Mouse (Mus musculus) frontal cortex, postnatal 14 days (tissue): Measurements from ENCODE around the gene Nrip3.

Experiments used
- DNase-seq, 2 experiments: peaks; one replicate each; pipeline ENCODE4 v3.0.0; 2022; ENCODE audit warnings: low spot score in 2 of 2

Nrip3 gene

GRCm38 (mm10) chr7:109781470-109782203 is at the start of gene Nrip3:
Gene Nrip3 (minus strand): TSS chr7:109782025.
- DNase-seq = peak; percentile 66 to 73

GRCm38 (mm10) chr7:109831376-109831775 is 49.6 kb upstream of the Nrip3 start:
- DNase-seq = no peak

GRCm38 (mm10) chr7:109826911-109827310 is 45.1 kb upstream of the Nrip3 start:
- DNase-seq = no peak

- DNase-seq = no peak
These were observed 43.5 kb upstream of the Nrip3 start for GRCm38 (mm10) chr7:109825293-109825692.

GRCm38 (mm10) chr7:109818600-109818999 is 36.8 kb upstream of the Nrip3 start:
- DNase-seq = no peak

GRCm38 (mm10) chr7:109817954-109818353 is 36.1 kb upstream of the Nrip3 start:
- DNase-seq = no peak

GRCm38 (mm10) chr7:109813330-109814140 is 31.7 kb upstream of the Nrip3 start:
- DNase-seq = no peak

- DNase-seq = no peak
These were observed 26.0 kb upstream of the Nrip3 start for GRCm38 (mm10) chr7:109807616-109808485.

GRCm38 (mm10) chr7:109804843-109805242 is 23.0 kb upstream of the Nrip3 start:
- DNase-seq = no peak

- no peak for DNase-seq
These were observed 22.5 kb upstream of the Nrip3 start for GRCm38 (mm10) chr7:109804355-109804754.

- no peak for DNase-seq
These were observed 21.7 kb upstream of the Nrip3 start for GRCm38 (mm10) chr7:109803516-109803915.

- no peak for DNase-seq
These were observed 18.8 kb upstream of the Nrip3 start for GRCm38 (mm10) chr7:109800626-109801025.

GRCm38 (mm10) chr7:109799168-109799567 is 17.3 kb upstream of the Nrip3 start:
- DNase-seq = no peak

- DNase-seq = no peak
These were observed 13.7 kb upstream of the Nrip3 start for GRCm38 (mm10) chr7:109795564-109795963.

GRCm38 (mm10) chr7:109794556-109794955 is 12.7 kb upstream of the Nrip3 start:
- no peak for DNase-seq

- peak in 1 of 2 experiments; percentile 37 for DNase-seq
These were observed 10.9 kb upstream of the Nrip3 start for GRCm38 (mm10) chr7:109792759-109793158.

- no peak for DNase-seq
These were observed 9.0 kb upstream of the Nrip3 start for GRCm38 (mm10) chr7:109790818-109791217.

GRCm38 (mm10) chr7:109787860-109788259 is 6.0 kb upstream of the Nrip3 start:
- no peak for DNase-seq

- no peak for DNase-seq
These were observed 1.5 kb upstream of the Nrip3 start for GRCm38 (mm10) chr7:109783281-109783680.

GRCm38 (mm10) chr7:109781087-109781469 is 747 bp downstream of the Nrip3 start:
- DNase-seq = no peak

GRCm38 (mm10) chr7:109772251-109772650 is 9.6 kb downstream of the Nrip3 start:
- DNase-seq = no peak
